Mouse (Mus musculus) lung, postnatal 0 days (tissue): ENCODE measurements around the gene Ncoa3.

Experiments used
- CTCF ChIP-seq: IDR thresholded peaks from 2 replicates; pipeline ENCODE4 v1.5.1; 2016; ENCODE audit warnings: antibody characterized with exemption, mild to moderate bottlenecking
- EP300 ChIP-seq: IDR thresholded peaks from 2 replicates; pipeline ENCODE4 v1.6.1; 2016; ENCODE audit warnings: antibody characterized with exemption, mild to moderate bottlenecking, control low read depth

- no peak for TF ChIP-seq CTCF
- TF ChIP-seq EP300 = no peak
Measured at GRCm38 (mm10) chr2:165976186-165976585, 16.2 kb upstream of the Ncoa3 start.
